In genomic region chr13:49364716-49365115, GRCm38 (mm10) we compare ENCODE assay signal across 9 mouse cellular contexts. TPM values are rescaled to one million over a fixed set of nuclear protein-coding genes. Genes with fewer than 3 reads are reported as not detected.
DNase-seq lines count a peak whose midpoint lies in the region; ATAC-seq and TF ChIP-seq lines count a peak whose summit lies in the region.
"Had no signal": no experiment of that assay in that cellular context is flagged by ENCODE, and none has a peak within 500 bp of the region (broad histone marks: within the 10 kb centered on the region; RNA-seq: fewer than 3 reads in every experiment).

No protein-coding gene starts in this region.

- H3K4me1 ChIP-seq in lung, adult 2 months (ENCODE audit: control insufficient read depth, insufficient read depth, low read length): peaks cover 33% of the 10 kb centered on the region
- H3K4me1 ChIP-seq in intestine, embryonic 16.5 days (ENCODE audit: control insufficient read depth, insufficient read depth, low read length): peaks cover 24% of the 10 kb centered on the region

- H3K27me3 ChIP-seq in intestine, embryonic 16.5 days (replicated peaks; ENCODE audit: control insufficient read depth, insufficient read depth, low read length): no peaks in the 10 kb centered on the region
- H3K27me3 ChIP-seq: liver, embryonic 15.5 days had no signal

- TF ChIP-seq POLR2A in lung, adult 2 months (IDR thresholded peaks at IDR 0.05; ENCODE audit: borderline replicate concordance, extremely low read depth, low read depth, low read length): no peak

- no peak overlapping the region for H3K4me2 ChIP-seq in intestine, embryonic 16.5 days (ENCODE audit: low read depth, low read length)
- H3K4me2 ChIP-seq: liver, embryonic 15.5 days had no signal

- no peak for TF ChIP-seq CTCF in lung, adult 2 months (IDR thresholded peaks at IDR 0.05; ENCODE audit: insufficient read depth, low read length)

- peak; percentile 73 for ATAC-seq in granulocyte monocyte progenitor cell, adult 5-6 weeks (replicated peaks; ENCODE audit: poor library complexity, severe bottlenecking)
- peak; percentile 41 for ATAC-seq in megakaryocyte progenitor cell, adult 5-6 weeks (replicated peaks; ENCODE audit: poor library complexity)
- ATAC-seq in intestine, embryonic 16.5 days: no peak
- ATAC-seq in frontal cortex, adult (ENCODE audit: low TSS enrichment): no peak

- H3K27ac ChIP-seq in intestine, embryonic 16.5 days (ENCODE audit: low read length): no peak overlapping the region
- H3K27ac ChIP-seq: liver, embryonic 15.5 days had no signal

- peak; percentile 64 to 76 for DNase-seq in lung, adult 18-20 months
- no peak for DNase-seq in lung, adult 2 months
- DNase-seq in adrenal gland, adult 8-10 months: peak; percentile 60
- DNase-seq: kidney, adult 8-10 months had no signal

- H3K9me3 ChIP-seq in intestine, embryonic 16.5 days (ENCODE audit: control insufficient read depth, low read length): no peaks in the 10 kb centered on the region
- H3K9me3 ChIP-seq: liver, embryonic 15.5 days had no signal

- 28% methylated on average over 2 of the region's 2 CpGs for whole genome bisulfite sequencing in lung, adult 2 months
- WGBS in intestine, embryonic 16.5 days: 67% methylated on average over 2 of the region's 2 CpGs

- H3K36me3 ChIP-seq in intestine, embryonic 16.5 days (ENCODE audit: control insufficient read depth, insufficient read depth, low read length): peaks cover 3% of the 10 kb centered on the region

- no peak overlapping the region for H3K4me3 ChIP-seq in lung, adult 2 months (replicated peaks; ENCODE audit: extremely low read depth, low read depth, low read length)
- H3K4me3 ChIP-seq in intestine, embryonic 16.5 days (ENCODE audit: low read length): no peak overlapping the region
- H3K4me3 ChIP-seq: liver, embryonic 15.5 days had no signal

- no peak overlapping the region for H3K9ac ChIP-seq in intestine, embryonic 16.5 days (ENCODE audit: low read depth, low read length)
- H3K9ac ChIP-seq: liver, embryonic 15.5 days had no signal

RNA-seq across cellular contexts. Expression of gene Bicd2, which starts 23.3 kb away (rescaled TPM):
- 53.3 and 63.2 TPM in 2 replicates for polyA plus RNA-seq in lung, adult 2 months (2012; rRNA removed)
- total RNA-seq in adrenal gland, adult 8-10 months (2022): 10 to 100 TPM; 37.2 to 48.4 (median 40.9) TPM
- 13.8 and 13.9 TPM in 2 replicates for total RNA-seq in granulocyte monocyte progenitor cell, adult 5-6 weeks (2014; fragmentation: Nextera tagmentation)
- total RNA-seq in granulocyte monocyte progenitor cell, adult 5-6 weeks (2017): 20.6 and 22.8 TPM in 2 replicates
- 9.7 and 10.9 TPM in 2 replicates for total RNA-seq in megakaryocyte progenitor cell, adult 5-6 weeks (2015)
- 17.1 and 21.5 TPM in 2 replicates for total RNA-seq in megakaryocyte progenitor cell, adult 5-6 weeks (2017)
- polyA plus RNA-seq in intestine, embryonic 16.5 days (2015; fragmentation: Nextera tagmentation; extraction: Ambion mirVana): 14.7 and 15.7 TPM in 2 replicates

RNA-seq across cellular contexts. Expression of gene Fgd3, which starts 44.6 kb away (rescaled TPM):
- polyA plus RNA-seq in lung, adult 2 months (2012; rRNA removed): 2.8 and 4.1 TPM in 2 replicates
- total RNA-seq in adrenal gland, adult 8-10 months (2022): 1 to 10 TPM; 4.5 to 4.7 (median 4.6) TPM
- 6.6 and 7.0 TPM in 2 replicates for total RNA-seq in granulocyte monocyte progenitor cell, adult 5-6 weeks (2014; fragmentation: Nextera tagmentation)
- total RNA-seq in granulocyte monocyte progenitor cell, adult 5-6 weeks (2017): 6.2 and 8.9 TPM in 2 replicates
- total RNA-seq in megakaryocyte progenitor cell, adult 5-6 weeks (2015): 3.4 and 4.1 TPM in 2 replicates
- total RNA-seq in megakaryocyte progenitor cell, adult 5-6 weeks (2017): 8.6 and 9.3 TPM in 2 replicates
- 0.82 and 1.2 TPM in 2 replicates for polyA plus RNA-seq in intestine, embryonic 16.5 days (2015; fragmentation: Nextera tagmentation; extraction: Ambion mirVana)

RNA-seq across cellular contexts. Expression of gene Ippk, which starts 56.3 kb away (rescaled TPM):
- polyA plus RNA-seq in lung, adult 2 months (2012; rRNA removed): 4.9 and 7.3 TPM in 2 replicates
- 10 to 100 TPM; 38.1 to 43.5 (median 39.4) TPM for total RNA-seq in adrenal gland, adult 8-10 months (2022)
- 6.3 and 6.5 TPM in 2 replicates for total RNA-seq in granulocyte monocyte progenitor cell, adult 5-6 weeks (2014; fragmentation: Nextera tagmentation)
- total RNA-seq in granulocyte monocyte progenitor cell, adult 5-6 weeks (2017): 13.8 and 19.4 TPM in 2 replicates
- 4.6 and 5.1 TPM in 2 replicates for total RNA-seq in megakaryocyte progenitor cell, adult 5-6 weeks (2015)
- 12.1 and 15.3 TPM in 2 replicates for total RNA-seq in megakaryocyte progenitor cell, adult 5-6 weeks (2017)
- 18.0 and 19.9 TPM in 2 replicates for polyA plus RNA-seq in intestine, embryonic 16.5 days (2015; fragmentation: Nextera tagmentation; extraction: Ambion mirVana)

Comparison
In these comparisons a context has a peak if more than half of its experiments do, and no peak if none do; other contexts are left out.
1. ATAC-seq: peak in granulocyte monocyte progenitor cell, adult 5-6 weeks (single experiment) and megakaryocyte progenitor cell, adult 5-6 weeks (single experiment); none in intestine, embryonic 16.5 days (single experiment) and frontal cortex, adult (single experiment).